Mouse (Mus musculus) stomach, postnatal 0 days (tissue): Measurements from ENCODE around the gene Eps15. TPM values are rescaled to one million over a fixed set of nuclear protein-coding genes. Genes with fewer than 3 reads are reported as not detected.
"Not testable (repeated sequence)": the region's sequence is repeated elsewhere in the genome, so short reads cannot be mapped to it uniquely, and the experiment has no call there.

ENCODE experiments used
- ATAC-seq: fragments of 200-750 bp; cut with Nextera tagmentation; 2 replicates; pipeline ENCODE4 v1.8.0; 2017; ENCODE audit not compliant: low FRiP score, low TSS enrichment
- DNase-seq: peaks from one replicate; pipeline ENCODE4 v3.0.0-alpha.2; 2016; ENCODE audit warnings: low spot score
- H3K27ac ChIP-seq: fragments of 300-500 bp; sonication (generic); replicated peaks from 2 replicates; pipeline ENCODE4 v1.5.1; 2014; ENCODE audit warnings: mild to moderate bottlenecking, control low read depth
- H3K27me3 ChIP-seq: fragments of 300-500 bp; sonication (generic); 2 replicates; pipeline ENCODE4 v1.6.1; 2014; ENCODE audit warnings: low read length; ENCODE audit not compliant: control insufficient read depth, insufficient read depth
- H3K36me3 ChIP-seq: fragments of 300-500 bp; sonication (generic); 2 replicates; pipeline ENCODE4 v1.6.1; 2014; ENCODE audit warnings: low read length, mixed read lengths; ENCODE audit not compliant: control insufficient read depth, insufficient read depth
- H3K4me1 ChIP-seq: fragments of 300-500 bp; sonication (generic); replicated peaks from 2 replicates; pipeline ENCODE4 v1.6.1; 2014; ENCODE audit warnings: antibody characterized with exemption; ENCODE audit not compliant: control insufficient read depth, insufficient read depth
- H3K4me2 ChIP-seq: fragments of 300-500 bp; sonication (generic); replicated peaks from 2 replicates; pipeline ENCODE4 v1.6.1; 2014; ENCODE audit warnings: low read depth, mild to moderate bottlenecking, control low read depth, moderate library complexity
- H3K4me3 ChIP-seq: fragments of 300-500 bp; sonication (generic); 2 replicates; pipeline ENCODE4 v1.5.1; 2014; ENCODE audit warnings: low read depth, low read length, control low read depth
- H3K9ac ChIP-seq: fragments of 300-500 bp; sonication (generic); 2 replicates; pipeline ENCODE4 v1.6.1; 2014; ENCODE audit warnings: mild to moderate bottlenecking, low read length, control low read depth, mixed read lengths
- H3K9me3 ChIP-seq: fragments of 300-500 bp; sonication (generic); 2 replicates; pipeline ENCODE4 v1.6.1; 2016; ENCODE audit warnings: low read length; ENCODE audit not compliant: control insufficient read depth
- CTCF ChIP-seq: IDR thresholded peaks from 2 replicates; pipeline ENCODE4 v1.5.1; 2016; ENCODE audit warnings: antibody characterized with exemption, low read depth, mild to moderate bottlenecking, moderate library complexity
- EP300 ChIP-seq: optimal IDR thresholded peaks from 2 replicates; pipeline ENCODE3; 2016; ENCODE audit warnings: antibody characterized with exemption
- WGBS: fragments of 180-500 bp; shearing (Covaris S2); extraction: QIAGEN DNeasy Blood & Tissue Kit; methylation state at CpG from one replicate; pipeline ENCODE4 v1.1.7; 2014; 5-methylcytosine and 5-hydroxymethylcytosine counted together
- polyA plus RNA-seq: library from polyadenylated mRNA; unstranded; fragments of >200 nt; fragmentation: Nextera tagmentation; extraction: Ambion mirVana; gene quantifications from 2 replicates; pipeline ENCODE4 v1.2.1, GENCODE M21; 2015

Gene Eps15
- polyA plus RNA-seq, 1 experiment from 2014 or later: 20.0 TPM

GRCm38 (mm10) chr4:109394314-109395074 lies 114.4 kb downstream of the Eps15 start:
- 0 out of 2 replicates have a peak overlapping the region, but pooled peaks have one; percentile 13 for H3K27ac ChIP-seq
- H3K4me1 ChIP-seq: 0 out of 2 replicates have a peak, but pooled peaks cover 4% of the 10 kb centered on the region
- TF ChIP-seq CTCF (no peak), EP300 (no peak)
- WGBS: 23% methylated on average over 13 of the region's 13 CpGs
- no peaks in the 10 kb centered on the region for H3K36me3 ChIP-seq
- 0 out of 2 replicates have a peak overlapping the region, but pooled peaks have one; percentile 43 for H3K9ac ChIP-seq
- DNase-seq: no peak
- H3K9me3 ChIP-seq: no peaks in the 10 kb centered on the region
- peak; percentile 46 for ATAC-seq
- no peaks in the 10 kb centered on the region for H3K27me3 ChIP-seq
- peak overlapping the region; percentile 8; the same call in 1 of the 2 replicates for H3K4me3 ChIP-seq
- H3K4me2 ChIP-seq: peak overlapping the region; percentile 51

DNA sequence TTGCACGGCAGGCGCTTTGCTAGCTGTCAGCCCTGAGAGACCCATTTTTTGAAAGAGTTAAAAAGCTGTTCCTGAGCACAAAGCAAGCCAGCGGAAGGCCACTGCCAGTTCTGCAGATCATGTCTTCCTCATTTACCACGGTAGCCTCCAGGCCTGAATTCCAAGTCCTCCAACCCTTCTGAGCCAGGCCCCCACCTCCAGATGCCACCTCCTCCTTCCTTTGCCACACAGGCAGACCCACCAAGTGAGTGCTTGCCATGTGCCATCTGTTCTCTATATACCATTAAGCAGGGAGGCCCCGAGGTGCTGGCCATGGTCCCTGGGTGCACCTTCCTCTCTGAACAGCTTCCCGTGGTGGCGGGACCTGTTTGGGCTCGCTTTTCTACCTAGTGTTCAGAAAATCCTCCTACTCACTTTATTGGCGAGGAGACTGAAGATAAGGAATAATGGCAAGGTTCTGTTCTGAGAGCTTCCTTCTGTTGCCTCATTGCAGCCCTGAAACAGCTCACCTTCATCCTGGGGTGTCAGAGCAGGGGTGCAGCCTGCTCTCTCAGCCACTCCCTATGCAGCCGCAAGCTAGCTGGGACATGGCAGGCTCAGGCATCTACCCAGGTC lies 120.4 kb downstream of the Eps15 start:
- Histone ChIP-seq H3K4me3 (no peak overlapping the region), H3K4me1 (no peaks in the 10 kb centered on the region; the same call in 1 of the 2 replicates), H3K27me3 (no peaks in the 10 kb centered on the region), H3K9ac (no peak overlapping the region), H3K27ac (no peak overlapping the region), H3K9me3 (no peaks in the 10 kb centered on the region), H3K4me2 (no peak overlapping the region), H3K36me3 (no peaks in the 10 kb centered on the region)
- DNase-seq: no peak
- peak; percentile 28; the same call in 1 of the 2 replicates for ATAC-seq
- TF ChIP-seq EP300 (no peak), CTCF (no peak)
- WGBS: 71% methylated on average over 10 of the region's 10 CpGs

- no peaks in the 10 kb centered on the region for H3K9me3 ChIP-seq
- H3K36me3 ChIP-seq: no peaks in the 10 kb centered on the region
- ATAC-seq (no peak), DNase-seq (no peak)
- H3K4me2 ChIP-seq: no peak overlapping the region
- no peak overlapping the region for H3K9ac ChIP-seq
- TF ChIP-seq CTCF (peak; percentile 57), EP300 (no peak)
- H3K27me3 ChIP-seq: no peaks in the 10 kb centered on the region
- H3K4me1 ChIP-seq: no peaks in the 10 kb centered on the region; the same call in 1 of the 2 replicates
- H3K4me3 ChIP-seq: no peak overlapping the region
- 63% methylated on average over 5 of the region's 5 CpGs for WGBS
- H3K27ac ChIP-seq: no peak overlapping the region
These were observed 121.2 kb downstream of the Eps15 start for GRCm38 (mm10) chr4:109401176-109401689.

DNA sequence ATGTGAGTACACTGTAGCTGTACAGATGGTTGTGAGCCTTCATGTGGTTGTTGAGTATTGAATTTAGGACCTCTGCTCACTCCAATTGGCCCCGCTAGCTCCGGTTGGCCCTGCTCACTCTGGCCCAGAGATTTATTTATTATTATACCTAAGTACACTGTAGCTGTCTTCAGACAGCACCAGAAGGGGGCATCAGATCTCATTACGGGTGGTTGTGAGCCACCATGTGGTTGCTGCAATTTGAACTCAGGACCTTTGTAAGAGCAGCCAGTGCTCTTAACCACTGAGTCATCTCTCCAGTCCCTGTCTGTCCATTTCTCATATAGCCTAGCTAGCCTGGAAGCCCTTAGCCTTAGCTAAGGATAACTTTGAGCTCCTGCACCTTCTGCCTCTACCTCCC lies 124.8 kb downstream of the Eps15 start:
- not testable (repeated sequence) for ATAC-seq, H3K9ac ChIP-seq, H3K4me2 ChIP-seq, H3K27ac ChIP-seq, H3K36me3 ChIP-seq, H3K27me3 ChIP-seq, H3K9me3 ChIP-seq, H3K4me1 ChIP-seq, H3K4me3 ChIP-seq, DNase-seq
- TF ChIP-seq CTCF: peak; percentile 25
- 86% methylated on average over 3 of the region's 3 CpGs for whole genome bisulfite sequencing

- Histone ChIP-seq H3K4me1 (no peaks in the 10 kb centered on the region; the same call in 1 of the 2 replicates), H3K9ac (no peak overlapping the region), H3K4me3 (no peak overlapping the region), H3K27me3 (no peaks in the 10 kb centered on the region), H3K27ac (peak overlapping the region; percentile 87), H3K36me3 (no peaks in the 10 kb centered on the region), H3K9me3 (no peaks in the 10 kb centered on the region), H3K4me2 (peak overlapping the region; percentile 97)
- WGBS: 62% methylated on average over 8 of the region's 8 CpGs
- no peak for DNase-seq
- TF ChIP-seq CTCF (no peak), EP300 (no peak)
- ATAC-seq: no peak
These were observed 125.3 kb downstream of the Eps15 start for GRCm38 (mm10) chr4:109405415-109405814.
